Mouse (Mus musculus) ZHBTc4 (cell line): ENCODE data around the gene Tet3.

Experiments
- DNase-seq: peaks from one replicate; pipeline ENCODE4 v3.0.0-alpha.2; 2011; ENCODE audit warnings: low read depth, low spot score

The Tet3 gene

DNA sequence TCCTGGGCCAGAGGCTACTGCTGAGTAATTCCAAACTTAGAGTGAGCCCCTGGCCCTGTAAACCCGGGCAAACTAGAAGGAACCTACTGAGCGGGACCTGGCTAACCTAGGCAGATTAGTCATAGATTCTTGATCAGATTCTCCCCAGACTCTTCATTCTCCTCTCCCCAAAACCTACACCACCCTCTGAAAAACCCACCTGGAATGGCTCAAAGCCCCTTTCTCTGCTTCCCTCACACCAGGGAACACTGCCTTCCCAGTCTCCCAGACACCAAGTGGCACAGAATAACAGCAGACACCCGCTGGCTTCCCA, 18.7 kb downstream of the Tet3 start:
- DNase-seq: no peak

DNA sequence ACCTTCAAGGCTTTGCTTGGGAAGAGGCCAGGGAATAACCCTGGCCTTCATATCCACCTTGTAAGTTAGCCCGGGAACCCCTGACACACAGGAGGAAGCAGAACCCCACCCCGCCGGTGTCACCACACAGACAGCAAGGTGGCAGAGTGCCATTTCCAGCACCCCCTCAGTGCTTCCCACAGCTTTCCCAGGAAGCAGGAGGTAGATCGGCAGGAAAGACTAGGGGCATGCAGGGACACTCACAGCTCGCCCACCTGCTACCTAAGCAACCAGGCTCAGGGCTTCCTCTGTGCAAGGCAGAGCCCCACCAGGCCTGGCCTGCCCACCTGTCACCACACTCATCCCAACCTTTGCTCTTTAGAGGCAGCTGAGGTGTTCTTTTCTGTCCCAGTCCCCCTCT, 19.1 kb downstream of the Tet3 start:
- DNase-seq: no peak

DNA sequence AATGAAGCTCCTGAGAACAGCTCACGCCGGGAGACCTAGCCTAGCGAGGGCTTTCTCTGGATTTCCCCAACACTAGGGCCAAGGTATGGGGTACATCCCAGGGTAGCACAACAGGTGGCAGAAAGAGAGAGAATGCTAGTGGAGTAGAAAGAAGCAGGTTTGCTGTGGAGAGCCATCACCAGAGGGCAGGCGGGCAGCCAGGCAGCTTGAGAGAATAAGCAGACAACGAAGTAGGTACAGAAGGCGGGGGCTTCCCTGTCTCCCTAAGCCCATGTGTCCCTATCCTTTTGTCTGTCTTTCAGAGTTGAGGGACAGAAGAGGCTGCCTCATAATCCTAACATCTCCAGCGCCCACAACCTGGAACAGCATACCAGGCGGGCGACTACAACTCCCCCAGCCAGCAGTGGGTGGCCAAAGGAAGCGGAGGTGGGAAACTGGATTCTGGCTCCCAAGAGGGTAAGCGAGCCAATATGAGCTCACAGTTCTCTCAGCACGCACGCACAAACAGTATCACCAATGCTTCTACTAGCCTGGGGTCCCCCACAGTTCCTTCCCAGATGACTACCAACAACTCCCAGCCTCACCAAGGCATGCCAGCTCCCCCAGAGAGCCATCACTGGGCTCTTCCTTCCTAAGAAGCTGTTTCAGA, 19.6 kb downstream of the Tet3 start:
- no peak for DNase-seq

DNA sequence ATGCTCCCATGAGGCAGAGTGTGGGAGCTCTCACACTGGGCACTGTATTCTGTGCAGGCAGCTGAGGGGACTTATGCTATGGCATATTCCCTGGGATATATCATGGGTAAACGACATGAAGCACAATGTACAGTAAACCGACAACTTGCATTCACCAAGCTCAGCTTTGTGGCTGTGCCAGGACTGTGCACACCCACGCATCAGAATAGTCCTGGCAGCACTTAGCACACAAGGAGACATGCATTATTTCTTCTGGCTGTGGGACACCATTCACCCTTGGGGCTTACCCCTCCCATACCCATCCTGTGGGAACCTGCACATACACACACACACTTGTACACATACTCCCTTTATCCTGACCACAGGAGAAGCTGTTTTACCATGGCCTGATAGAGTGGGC, 20.3 kb downstream of the Tet3 start:
- no peak for DNase-seq

DNA sequence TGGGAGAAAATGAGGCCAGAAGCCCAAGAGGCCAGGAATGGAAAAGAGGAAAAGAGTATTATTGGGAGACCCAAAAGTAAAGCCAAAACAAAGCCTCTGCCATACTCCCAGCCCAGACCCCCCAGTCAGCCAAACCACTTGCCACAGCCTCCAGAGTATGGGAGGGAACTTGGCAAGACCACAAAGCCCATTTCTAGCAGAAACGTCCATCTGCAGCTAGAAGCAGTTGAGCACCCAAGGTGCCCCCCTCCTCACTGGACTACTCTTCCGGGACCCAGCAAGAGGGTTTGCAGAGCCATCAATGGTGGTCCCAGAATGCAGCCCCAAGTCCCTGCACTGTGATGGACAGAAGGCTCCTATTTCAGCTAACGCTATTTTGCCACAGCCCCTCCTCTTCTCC, 21.1 kb downstream of the Tet3 start:
- no peak for DNase-seq

DNA sequence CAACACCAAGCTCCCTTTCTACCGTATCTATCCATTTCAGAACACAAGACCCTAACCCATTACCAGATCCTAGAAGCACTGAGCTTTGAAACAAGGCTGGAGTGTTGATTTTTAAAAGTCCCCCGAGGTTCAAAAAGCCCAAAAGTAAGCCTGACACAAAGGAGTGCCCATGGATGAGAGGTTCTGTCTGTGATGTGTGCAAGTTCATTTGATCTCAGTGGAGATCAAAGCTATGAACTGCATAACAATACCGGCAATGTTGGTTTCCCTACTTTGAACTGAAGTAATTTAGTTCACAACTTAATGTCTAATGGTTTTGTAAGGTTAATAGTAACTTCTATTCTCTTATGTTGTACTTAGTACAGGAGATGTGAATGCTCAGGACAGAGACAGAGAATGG, 21.7 kb downstream of the Tet3 start:
- no peak for DNase-seq

DNA sequence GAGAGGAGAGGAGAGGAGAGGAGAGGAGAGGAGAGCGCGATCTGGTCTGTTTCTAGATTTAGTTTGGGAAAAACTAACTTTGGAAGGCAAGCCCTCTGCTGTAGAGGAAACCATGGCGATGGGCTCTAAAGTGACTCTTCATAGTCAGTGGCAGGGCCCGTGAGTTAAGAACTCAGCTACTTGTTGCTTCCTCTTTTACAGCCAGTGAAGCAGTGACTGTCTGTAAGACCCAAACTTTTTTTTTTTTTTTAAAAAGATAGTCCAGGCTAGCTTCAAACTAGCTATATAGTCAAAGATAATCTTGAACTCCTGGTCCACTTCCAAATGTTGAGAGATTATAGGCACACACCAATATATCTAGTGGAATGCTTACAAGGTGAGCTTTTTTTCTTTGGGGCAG, 22.3 kb downstream of the Tet3 start:
- DNase-seq: no peak

DNA sequence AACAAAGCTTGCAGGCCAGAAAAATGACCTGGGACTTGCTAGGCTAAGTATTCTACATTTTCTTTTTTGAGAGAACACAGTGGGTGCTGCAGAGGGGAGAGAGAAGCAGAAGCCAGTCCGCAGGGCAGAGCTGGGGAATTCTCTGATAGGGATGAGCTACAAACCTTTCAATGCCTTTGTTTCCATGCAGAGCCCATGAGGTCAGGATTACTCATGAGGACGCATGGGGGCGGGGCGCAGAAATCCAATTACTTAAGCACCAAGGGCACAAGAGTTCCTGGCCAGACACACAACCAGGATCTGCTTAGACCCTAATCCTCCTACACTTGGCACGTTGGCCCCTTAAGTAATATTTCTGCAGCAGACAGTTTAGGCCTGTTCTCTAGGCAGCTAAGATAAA, 23.7 kb downstream of the Tet3 start:
- no peak for DNase-seq

DNA sequence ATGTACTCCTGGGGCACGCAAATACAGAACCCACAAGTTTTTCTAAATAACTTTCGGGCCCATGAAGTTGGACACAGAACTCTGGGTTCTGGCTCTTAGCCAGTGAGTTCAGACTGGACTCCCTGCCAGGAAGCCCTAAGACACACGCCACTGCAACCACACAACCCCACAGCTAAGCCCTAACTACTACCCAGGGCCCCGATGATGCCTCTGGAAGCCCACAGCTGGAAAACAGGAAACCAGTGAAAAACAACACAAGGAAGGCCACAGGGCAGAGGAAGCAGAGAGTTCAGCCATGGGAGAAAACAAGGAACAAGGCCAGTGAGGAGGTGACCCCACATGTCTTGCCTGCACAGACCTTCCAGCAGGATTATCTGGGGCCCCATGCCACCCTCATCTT, 25.3 kb downstream of the Tet3 start:
- DNase-seq: no peak

DNA sequence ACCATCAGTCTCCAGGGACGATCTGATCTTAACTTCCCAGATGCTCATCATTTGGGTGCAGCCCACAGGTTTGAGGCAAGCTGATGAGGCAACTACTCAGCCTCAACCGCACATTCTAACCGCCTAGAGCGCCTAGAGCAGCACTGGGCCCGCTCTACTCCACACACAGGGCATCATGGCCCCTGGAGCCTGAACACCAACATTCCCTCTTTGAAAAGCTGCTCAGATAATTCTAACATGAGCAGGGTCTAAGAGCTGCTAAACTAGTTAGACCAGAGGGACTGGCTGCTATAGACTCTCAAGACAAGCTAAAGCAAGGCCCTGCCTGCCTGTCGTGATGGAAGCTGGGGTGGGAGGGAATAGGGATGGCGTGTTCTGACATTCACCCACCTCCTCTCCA, 25.9 kb downstream of the Tet3 start:
- DNase-seq: no peak

DNA sequence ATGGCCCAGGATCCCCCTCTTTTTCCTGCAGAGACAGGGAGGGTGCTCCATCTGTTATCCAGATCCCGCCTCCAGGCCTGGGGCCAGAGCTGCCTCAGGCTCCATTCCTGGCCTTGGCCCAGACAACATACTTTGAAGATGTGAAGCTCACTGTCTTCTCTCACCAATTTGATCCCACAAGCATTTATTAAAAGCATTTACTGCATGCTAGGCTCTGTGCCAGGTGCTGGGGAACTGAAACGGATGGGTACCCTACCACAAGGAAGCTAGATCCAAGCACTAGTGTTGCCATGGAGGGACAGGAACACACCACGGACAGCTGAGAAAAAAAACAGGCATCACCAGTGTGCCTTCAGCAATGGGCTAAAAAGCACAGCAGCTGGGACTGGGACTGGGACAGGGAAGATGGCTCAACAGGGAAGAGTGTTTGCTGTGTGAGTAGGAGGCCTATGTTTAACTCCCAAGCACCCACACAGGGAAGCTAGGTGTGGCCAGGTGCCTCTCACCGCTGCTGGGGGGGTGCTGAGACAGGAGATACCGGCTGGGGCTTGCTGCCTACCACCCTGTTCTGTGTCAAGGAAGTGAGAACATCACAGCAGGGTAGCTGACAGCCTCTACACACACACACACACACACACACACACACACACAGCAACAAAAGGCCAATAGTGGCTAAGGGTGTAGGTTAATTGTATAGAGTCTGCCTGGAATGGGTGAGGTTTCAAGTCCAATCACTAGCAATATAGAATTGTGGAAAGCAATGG, 30.7 kb downstream of the Tet3 start:
- no peak for DNase-seq

DNA sequence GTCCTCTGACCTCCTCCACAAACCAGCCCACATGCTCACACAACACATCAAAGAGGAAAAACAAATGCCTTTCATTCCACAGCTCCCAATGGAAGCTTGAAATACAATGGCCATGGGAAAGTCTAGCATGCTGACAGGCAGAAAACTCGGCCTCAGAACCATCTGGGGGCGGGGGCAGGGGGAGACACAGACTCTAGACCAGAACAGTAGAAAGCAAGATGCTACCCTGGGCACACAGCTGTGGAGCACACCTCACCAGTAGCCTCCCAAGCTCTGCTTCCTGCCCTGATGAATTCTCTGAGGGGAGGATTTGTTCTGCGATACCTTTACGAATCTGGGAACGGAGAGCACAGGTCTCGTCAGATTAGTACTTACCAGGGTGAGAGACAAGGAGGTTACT, 31.4 kb downstream of the Tet3 start:
- peak; percentile 41 for DNase-seq

DNA sequence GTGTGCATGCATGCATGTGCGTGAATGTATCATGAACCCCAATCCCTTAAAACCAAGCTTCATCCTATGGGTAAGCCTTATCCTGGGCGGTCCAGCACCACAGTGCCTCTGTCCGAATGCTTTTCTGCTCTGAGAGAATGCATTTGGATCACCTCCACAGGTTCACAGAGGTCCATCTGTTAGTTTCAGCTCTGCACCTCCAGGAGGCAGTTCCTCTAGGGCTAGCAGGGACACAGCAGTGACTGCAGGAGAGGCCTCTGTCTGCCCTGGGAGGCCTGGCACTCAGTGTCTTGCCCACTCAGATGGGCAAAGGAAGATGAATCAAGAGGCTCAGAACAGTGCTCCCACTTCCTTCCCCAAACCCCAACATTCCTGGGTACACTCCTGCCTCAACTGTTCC, 32.3 kb downstream of the Tet3 start:
- no peak for DNase-seq

DNA sequence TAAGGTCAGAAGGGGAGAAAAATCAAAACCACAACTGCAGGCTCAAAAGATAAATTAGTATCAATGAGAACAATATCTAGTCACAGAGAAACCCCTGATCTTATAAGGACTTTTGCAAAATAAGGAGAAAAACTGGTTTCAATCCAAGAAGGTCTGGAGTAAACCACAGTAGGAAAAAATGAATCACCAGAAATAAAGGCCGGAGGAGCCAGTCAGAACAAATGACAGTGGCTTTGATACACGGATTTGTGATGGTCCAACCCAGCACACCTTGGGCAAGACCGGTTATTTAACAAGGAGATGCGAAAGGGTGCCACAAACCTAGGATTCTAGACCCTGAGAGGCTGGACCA, 34.9 kb downstream of the Tet3 start:
- DNase-seq: no peak

DNA sequence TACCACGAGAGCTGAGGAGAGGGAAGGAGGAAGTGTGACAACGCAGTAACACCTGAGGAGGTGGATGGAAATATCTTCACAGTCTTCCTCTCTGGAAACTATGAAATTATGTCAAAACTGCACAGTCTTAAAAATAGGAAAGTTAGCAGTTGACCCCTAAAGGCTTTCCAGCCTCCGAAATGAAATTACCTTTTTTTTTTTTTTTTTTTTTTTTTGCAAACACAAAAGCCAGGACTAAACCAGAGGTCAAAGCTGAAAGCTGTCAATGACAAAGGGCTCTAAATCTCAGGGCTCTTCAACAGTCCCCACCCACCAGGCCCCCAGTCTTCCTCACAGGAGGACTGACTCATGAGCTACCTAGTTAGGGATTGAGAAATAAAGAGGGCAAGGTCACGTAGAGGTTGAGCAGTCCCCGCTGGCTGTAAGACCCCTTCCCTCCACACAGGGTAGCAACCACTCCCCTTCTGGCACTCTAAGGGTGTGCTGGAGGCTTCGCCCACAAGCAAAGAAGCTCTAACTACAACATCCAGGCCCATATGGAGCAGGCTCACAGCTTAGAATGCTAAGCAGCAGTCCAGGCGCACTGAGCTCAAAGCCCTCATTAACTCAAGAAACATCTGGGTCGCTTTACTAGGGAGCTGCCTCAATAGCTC, 35.4 kb downstream of the Tet3 start:
- DNase-seq: no peak

DNA sequence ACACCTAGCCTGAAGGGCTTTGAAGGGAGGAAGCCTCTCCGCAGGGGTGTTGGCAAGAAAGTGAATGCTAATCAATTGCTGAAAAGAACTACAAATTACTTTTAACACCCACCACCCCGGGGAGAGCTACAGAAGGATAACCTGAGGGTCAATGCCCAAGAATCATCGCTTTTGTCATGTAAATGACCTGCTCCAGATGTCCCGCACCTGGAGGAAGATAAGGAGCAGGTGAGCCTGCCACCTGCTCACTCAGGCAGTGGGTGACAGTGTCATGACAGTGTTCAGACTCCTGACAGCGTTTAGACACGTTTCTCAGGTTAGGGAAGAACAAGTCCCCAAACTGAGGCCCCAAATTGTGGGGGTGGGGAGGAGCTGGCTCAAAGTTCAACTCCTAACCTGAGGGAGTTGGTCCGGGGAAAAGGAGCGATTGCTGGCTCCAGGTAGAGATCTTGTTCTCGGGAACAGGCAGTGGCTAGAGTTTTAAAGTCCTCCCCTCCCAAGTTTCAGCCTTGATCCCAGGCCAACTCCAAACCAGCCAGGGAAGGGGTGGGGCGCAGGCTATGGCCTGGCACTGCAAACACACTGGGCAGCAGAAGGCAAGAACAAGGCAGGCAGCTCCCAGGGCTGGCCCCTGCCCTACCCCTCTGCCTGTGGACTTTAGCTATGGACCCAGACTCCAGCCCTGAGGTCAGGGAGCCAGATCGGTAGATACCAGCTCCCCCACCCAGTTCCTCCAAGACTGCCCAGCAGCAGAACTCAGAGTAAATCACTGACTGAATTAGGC, 36.8 kb downstream of the Tet3 start:
- peak; percentile 91 for DNase-seq

DNA sequence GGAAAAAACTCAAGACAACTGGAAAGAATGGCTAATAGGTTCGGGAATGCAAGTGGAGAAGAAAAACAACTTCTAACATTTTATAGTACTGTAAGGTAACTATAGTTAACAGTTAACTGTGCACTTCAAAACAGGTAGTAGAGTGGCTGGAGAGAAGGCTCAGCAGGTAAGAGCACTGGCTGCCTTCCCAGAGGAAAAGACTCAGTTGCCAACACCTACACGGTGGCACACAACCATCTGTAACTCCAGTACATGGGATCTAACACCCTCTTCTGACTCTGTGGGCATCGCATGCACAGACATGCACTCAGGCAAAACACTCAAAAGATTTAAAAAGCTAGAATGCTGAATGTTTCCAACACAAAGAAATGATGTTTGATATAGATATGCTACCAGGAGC, 39.4 kb downstream of the Tet3 start:
- DNase-seq: no peak

DNA sequence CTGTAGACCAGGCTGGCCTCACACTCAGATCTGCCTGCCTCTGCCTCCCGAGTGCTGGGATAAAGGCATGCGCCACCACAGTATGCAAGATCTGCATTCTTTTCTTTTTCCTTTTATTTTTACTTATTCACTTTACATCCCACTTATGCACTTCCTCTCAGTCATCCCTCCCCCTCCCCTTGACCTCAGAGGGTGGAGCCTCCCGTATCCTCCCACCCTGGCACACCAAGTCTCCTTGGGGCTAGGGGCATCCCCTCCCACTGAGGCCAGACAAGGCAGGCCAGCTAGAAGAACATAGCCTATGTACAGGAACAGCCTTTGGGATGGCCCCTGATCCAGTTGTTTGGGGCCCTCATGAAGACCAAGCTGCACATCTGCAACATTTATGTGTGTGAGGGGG, 41.4 kb downstream of the Tet3 start:
- DNase-seq: no peak

DNA sequence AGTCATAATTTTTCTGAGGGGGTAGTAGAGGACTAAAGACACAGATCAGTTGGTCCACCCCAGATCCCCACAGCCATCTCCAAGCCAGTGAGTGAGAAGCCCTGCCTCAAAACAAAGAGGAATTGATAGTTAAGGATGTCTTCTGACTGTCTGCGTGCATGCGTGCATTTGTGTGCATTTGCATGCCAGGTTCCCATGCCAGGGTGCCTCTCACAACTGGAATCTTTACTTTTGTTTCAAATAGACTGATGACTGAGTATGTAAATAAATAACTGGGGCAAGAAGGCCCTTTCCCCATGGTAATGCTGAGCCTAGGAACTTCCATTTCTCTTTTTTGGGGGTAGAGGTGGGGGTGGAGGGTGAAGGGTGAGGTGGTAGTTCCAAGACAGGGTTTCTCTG, 41.8 kb downstream of the Tet3 start:
- DNase-seq: no peak

DNA sequence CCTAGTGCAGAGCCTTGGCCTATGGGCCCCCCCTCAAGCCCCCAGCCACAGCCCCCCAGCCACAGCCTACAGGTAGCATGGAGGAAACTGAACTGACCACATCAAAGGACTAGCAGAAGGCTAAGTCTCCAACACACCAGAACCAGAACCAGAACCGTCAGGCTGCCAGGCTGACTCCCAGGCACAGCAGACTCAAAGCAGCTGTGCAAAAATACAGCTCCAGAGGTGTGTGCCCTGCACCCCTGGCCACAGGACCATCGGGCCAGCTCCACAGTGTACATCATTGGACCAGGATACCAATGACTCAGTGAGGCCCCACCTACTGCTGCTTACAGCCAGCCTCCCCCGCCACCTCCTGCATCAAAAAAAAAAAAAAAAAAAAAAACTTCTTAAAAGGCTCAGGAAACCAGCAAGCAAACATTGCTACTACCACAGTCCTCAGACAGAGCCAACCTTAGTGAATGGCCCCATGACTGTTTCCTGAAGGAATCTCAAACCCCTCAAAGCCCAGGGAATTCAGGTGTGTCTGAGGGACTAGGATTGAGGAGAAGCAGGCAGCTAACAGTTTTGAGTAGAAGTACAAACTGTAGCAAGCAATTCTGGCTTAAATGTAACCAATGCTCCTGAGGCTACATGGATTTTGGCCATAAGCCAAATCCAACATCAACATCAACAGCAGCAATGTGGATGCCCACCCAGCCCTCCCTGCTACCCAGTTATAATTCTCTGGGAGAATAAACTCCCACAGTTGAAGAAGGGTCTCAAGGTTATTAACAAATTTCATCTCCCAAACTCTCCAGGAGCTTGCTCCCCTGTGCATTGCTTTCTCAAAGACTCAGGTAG, 42.4 kb downstream of the Tet3 start:
- DNase-seq: no peak

DNA sequence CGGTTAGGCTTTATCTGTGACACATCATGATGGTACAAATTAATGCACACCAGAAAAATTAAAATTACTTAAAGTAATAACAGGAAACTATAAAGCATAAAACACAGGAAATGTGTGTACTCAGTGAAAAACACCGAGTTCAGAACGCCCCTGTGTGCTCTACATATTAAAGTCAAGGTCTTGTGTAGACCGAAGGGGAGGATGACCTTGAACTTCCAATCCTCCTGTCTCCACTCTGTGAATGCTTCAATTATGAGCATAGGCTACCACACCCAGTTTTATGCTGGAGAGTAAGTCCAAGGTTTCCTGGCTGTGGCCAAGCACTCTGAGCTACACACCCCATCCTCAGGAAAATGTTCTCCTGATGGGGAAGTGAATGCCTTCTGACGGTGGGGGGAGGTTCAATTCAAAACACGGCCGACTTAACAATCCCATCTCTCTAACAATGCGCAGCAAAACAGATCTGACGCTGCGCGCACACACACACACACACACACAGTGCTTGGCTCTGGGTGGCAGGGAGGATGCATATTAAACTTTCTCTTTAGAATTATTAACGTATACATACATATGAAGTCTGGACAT, 43.4 kb downstream of the Tet3 start:
- peak; percentile 12 for DNase-seq
